Mouse (Mus musculus): Measurements from ENCODE around the gene B4galnt2. TPM values are rescaled to one million over a fixed set of nuclear protein-coding genes. Genes with fewer than 3 reads are reported as not detected.

The B4galnt2 gene
- not detected for total RNA-seq (2023)

GRCm38 (mm10) chr11:95914571-95914991, at the start of gene B4galnt2:
TSS of gene B4galnt2 (minus strand) at chr11:95914891.

GRCm38 (mm10) chr11:95842074-95842681, 72.5 kb downstream of the B4galnt2 start, which contains the start of gene Abi3:
TSS of gene Abi3 (minus strand) at chr11:95842476.

GRCm38 (mm10) chr11:95837059-95837458, 77.6 kb downstream of the B4galnt2 start, which contains the start of gene Gngt2:
TSS of gene Gngt2 (plus strand) at chr11:95837216.

GRCm38 (mm10) chr11:95824071-95824876, 90.4 kb downstream of the B4galnt2 start, which contains the start of gene Phospho1:
TSS of gene Phospho1 (plus strand) at chr11:95824499.

Other genes starting within 250 kb of the B4galnt2 start
- 10 to 100 TPM; 41.8 to 78.0 TPM for gene Phb, start 247.9 kb downstream of the B4galnt2 start, total RNA-seq (2023)
- gene Zfp652, start 202.2 kb downstream of the B4galnt2 start, total RNA-seq (2023), result 10 to 100 TPM; 78.5 to 78.6 TPM
- gene B130006D01Rik, start 191.3 kb downstream of the B4galnt2 start, total RNA-seq (2023), result 1 to 10 TPM; 5.4 to 6.3 TPM
- not detected for gene Phospho1, start 90.4 kb downstream of the B4galnt2 start, total RNA-seq (2023)
- gene Gngt2, start 77.7 kb downstream of the B4galnt2 start, total RNA-seq (2023), result 10 to 100 TPM; 14.2 to 19.3 TPM
- gene Abi3, start 72.4 kb downstream of the B4galnt2 start, total RNA-seq (2023), result 10 to 100 TPM; 35.6 to 47.9 TPM
- gene Igf2bp1, start 91.0 kb upstream of the B4galnt2 start, total RNA-seq (2023), result not detected
- gene Gip, start 109.7 kb upstream of the B4galnt2 start, total RNA-seq (2023), result not detected
- gene Snf8, start 120.0 kb upstream of the B4galnt2 start, total RNA-seq (2023), result 10 to 100 TPM; 58.1 to 61.5 TPM
- gene Ube2z, start 150.5 kb upstream of the B4galnt2 start, total RNA-seq (2023), result 10 to 100 TPM; 47.1 to 51.4 TPM
- 100 to 1,000 TPM; 128 to 133 TPM for gene Atp5g1, start 160.8 kb upstream of the B4galnt2 start, total RNA-seq (2023)
- not detected for gene Calcoco2, start 197.1 kb upstream of the B4galnt2 start, total RNA-seq (2023)
- not detected for gene Ttll6, start 218.9 kb upstream of the B4galnt2 start, total RNA-seq (2023)